Mouse (Mus musculus): ENCODE data around the gene Cdkl5.

The Cdkl5 gene

GRCm38 (mm10) chrX:160994543-160995121 lies at the start of gene Cdkl5:
Cdkl5 (minus strand) TSS chrX:160994704.
- peak; percentile 97 for DNase-seq

- peak; percentile 55 for DNase-seq
These were observed 38.8 kb upstream of the Cdkl5 start for GRCm38 (mm10) chrX:161033235-161033803.

- DNase-seq, result peak; percentile 2
These were observed 37.9 kb upstream of the Cdkl5 start for GRCm38 (mm10) chrX:161032423-161032822.

GRCm38 (mm10) chrX:161030233-161030632 lies 35.7 kb upstream of the Cdkl5 start:
- DNase-seq, result peak; percentile 1

- no peak for DNase-seq
These were observed 30.0 kb upstream of the Cdkl5 start for GRCm38 (mm10) chrX:161024475-161024874.

GRCm38 (mm10) chrX:161021548-161021947 lies 27.0 kb upstream of the Cdkl5 start:
- DNase-seq, result no peak

- DNase-seq, result no peak
These were observed 23.7 kb upstream of the Cdkl5 start for GRCm38 (mm10) chrX:161018179-161018578.

GRCm38 (mm10) chrX:161006272-161006671 lies 11.8 kb upstream of the Cdkl5 start:
- no peak for DNase-seq

GRCm38 (mm10) chrX:160996051-160996450 lies 1.5 kb upstream of the Cdkl5 start:
- DNase-seq, result peak; percentile 2

GRCm38 (mm10) chrX:160995131-160995667 lies 695 bp upstream of the Cdkl5 start:
- peak; percentile 57 for DNase-seq

- DNase-seq, result peak; percentile 6
These were observed 560 bp downstream of the Cdkl5 start for GRCm38 (mm10) chrX:160993749-160994539.

- DNase-seq, result no peak
These were observed 1.8 kb downstream of the Cdkl5 start for GRCm38 (mm10) chrX:160992703-160993102.

- DNase-seq, result no peak
These were observed 4.2 kb downstream of the Cdkl5 start for GRCm38 (mm10) chrX:160990276-160990675.

- DNase-seq, result no peak
These were observed 16.6 kb downstream of the Cdkl5 start for GRCm38 (mm10) chrX:160977919-160978318.

- DNase-seq, result no peak
These were observed 22.4 kb downstream of the Cdkl5 start for GRCm38 (mm10) chrX:160971991-160972545.

GRCm38 (mm10) chrX:160958593-160959131 lies 35.8 kb downstream of the Cdkl5 start:
- DNase-seq, result no peak

- no peak for DNase-seq
These were observed 44.9 kb downstream of the Cdkl5 start for GRCm38 (mm10) chrX:160949583-160949982.

- DNase-seq, result no peak
These were observed 49.8 kb downstream of the Cdkl5 start for GRCm38 (mm10) chrX:160944722-160945121.

- DNase-seq, result peak; percentile 6
These were observed 59.0 kb downstream of the Cdkl5 start for GRCm38 (mm10) chrX:160935541-160935940.

GRCm38 (mm10) chrX:160930656-160931055 lies 63.8 kb downstream of the Cdkl5 start:
- DNase-seq, result peak; percentile 2

GRCm38 (mm10) chrX:160928870-160929269 lies 65.6 kb downstream of the Cdkl5 start:
- DNase-seq, result no peak

GRCm38 (mm10) chrX:160919022-160919637 lies 75.4 kb downstream of the Cdkl5 start:
- DNase-seq, result no peak

GRCm38 (mm10) chrX:160906952-160907351 lies 87.6 kb downstream of the Cdkl5 start, which contains the start of gene Gja6:
Gja6 (minus strand) TSS chrX:160907052.
- no peak for DNase-seq
